Mouse (Mus musculus) kidney, adult 2 months (tissue): ENCODE measurements around the gene Zfp950.

Experiments
- CTCF ChIP-seq: fragments of 200-500 bp; conservative IDR thresholded peaks from 2 replicates; pipeline ENCODE4 v1.5.1; 2011; ENCODE audit warnings: low read depth, mild to moderate bottlenecking, control low read depth, low read length, moderate library complexity, mixed read lengths; ENCODE audit not compliant: insufficient read depth, insufficient read length
- POLR2A ChIP-seq: fragments of 200-500 bp; IDR thresholded peaks from one replicate; pipeline ENCODE4 v1.6.1; 2011; ENCODE audit warnings: low read depth, low read length, control low read depth

DNA sequence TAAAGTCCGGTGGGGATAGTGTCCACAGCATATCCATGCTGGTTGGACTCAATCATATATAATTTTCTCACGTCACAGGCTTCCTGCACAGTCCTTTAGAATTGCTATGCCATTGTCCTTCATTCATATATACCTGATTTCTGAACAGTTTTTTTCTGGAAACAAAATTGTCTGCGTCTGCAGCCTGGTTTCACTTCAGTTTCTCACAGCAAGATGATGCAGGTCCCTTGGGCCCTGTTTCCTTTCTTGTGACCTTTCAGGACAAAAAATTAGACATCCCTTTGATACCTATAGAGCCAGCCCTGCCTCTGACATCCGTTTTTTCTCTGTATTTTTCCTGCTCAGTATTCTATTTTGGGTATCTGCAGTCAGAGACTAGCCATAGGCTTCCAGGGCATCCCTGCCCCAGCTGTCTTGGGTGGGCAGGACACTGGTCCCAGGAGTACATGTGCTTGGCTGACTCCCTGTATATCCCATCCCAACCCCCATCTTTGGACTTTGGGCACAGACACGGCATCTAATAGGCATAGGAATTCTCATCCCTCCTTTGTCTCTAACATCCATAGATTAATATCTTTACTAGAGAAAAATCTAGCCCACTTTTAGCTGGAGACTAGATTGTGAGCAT lies 83.7 kb downstream of the Zfp950 start:
- TF ChIP-seq CTCF (no peak), POLR2A (no peak)
